Mouse (Mus musculus): Measurements from ENCODE around the gene Lrrfip1. TPM values are rescaled to one million over a fixed set of nuclear protein-coding genes. Genes with fewer than 3 reads are reported as not detected.

Gene Lrrfip1
- total RNA-seq, 2 experiments from 2014 or later: 42.7 to 57.2 TPM

GRCm38 (mm10) chr1:91023960-91024359 is 25.4 kb downstream of the Lrrfip1 start:
- DNase-seq: peak; percentile 47

DNA sequence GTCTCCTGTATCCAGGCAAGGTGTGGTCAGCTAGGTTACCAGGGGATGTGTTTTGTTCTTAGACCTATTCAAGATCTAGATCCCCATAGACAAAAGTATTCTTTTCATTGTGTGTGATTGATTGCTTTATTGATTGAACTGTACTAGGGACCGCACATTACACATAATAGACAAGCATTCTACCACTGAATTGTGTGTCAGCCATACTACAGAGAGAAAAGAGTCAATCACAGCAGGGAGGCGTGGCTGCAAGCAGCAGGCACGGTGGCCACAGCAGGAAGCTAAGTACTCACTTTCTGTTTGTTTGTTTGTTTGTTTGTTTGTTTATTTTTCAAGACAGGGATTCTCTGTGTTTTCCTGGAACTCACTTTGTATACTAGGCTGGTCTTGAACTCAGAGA is 25.9 kb downstream of the Lrrfip1 start:
- no peak for DNase-seq

GRCm38 (mm10) chr1:91026945-91027344 is 28.4 kb downstream of the Lrrfip1 start:
- DNase-seq: no peak

DNA sequence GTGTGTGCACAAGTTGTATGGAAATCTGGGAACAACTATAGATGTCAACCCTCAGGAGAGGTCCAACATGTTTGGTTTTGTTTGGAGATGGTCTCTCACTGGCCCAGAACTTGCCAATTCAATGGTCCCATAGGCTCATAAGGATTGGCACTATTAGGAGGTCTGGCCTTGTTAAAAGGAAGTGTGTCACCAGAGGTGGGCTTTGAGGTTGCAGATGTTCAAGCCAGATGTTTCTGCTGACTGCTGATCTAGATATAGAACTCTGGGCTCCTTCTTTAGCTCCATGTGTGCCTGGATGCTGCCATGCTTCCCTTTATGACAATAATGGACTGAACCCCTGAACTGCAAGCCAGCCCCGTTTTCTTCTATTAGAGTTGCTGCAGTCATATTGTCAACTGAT is 31.8 kb downstream of the Lrrfip1 start:
- no peak for DNase-seq

GRCm38 (mm10) chr1:91031547-91031946 is 33.0 kb downstream of the Lrrfip1 start:
- DNase-seq: no peak

DNA sequence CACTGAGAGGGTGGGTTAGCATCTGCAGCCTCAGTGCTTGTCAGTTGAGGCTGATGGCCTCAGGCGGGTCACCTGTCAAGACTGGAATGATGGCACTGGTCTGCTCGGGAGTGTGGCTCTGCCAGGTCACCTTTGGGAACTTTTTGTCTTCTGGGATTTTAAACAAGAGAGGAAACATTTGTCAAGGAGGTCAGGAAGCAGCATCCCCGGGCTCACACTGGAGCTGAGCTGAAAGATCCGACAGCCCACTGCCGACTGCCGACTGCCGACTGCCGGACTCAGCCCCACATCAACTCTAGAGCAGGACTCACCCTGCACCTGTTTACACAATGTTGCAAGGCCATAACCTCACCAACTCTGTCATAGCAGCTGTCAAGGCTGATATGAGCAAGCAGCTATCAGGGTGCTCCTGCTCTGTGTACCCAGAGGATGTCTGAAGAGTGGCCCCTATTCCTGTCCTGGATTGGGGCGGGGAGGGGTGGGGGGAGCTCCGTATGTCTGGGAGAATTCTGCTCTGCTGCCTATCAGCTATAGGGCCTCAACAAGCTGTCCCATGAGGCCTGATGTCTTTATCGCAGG is 33.9 kb downstream of the Lrrfip1 start:
- DNase-seq: no peak

DNA sequence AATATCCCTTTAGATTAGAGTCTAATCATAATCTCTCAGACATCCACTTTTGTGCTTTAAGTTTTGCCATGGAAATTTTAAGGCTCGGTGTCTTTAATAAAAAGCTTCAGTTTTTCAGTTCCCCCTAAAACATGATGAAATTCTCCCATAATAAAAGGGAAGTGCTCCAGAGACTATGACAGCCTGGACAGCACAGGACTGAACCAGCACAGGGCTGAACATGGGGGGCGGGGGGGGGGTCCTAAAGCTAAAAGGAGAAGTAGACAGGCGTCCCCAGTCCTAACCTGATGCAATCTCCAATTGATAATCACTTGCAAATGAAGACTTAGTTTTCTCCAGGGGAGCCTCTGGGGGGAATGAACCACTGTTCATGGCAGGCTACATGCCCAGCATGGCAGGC is 36.0 kb downstream of the Lrrfip1 start:
- no peak for DNase-seq

GRCm38 (mm10) chr1:91035266-91035665 is 36.7 kb downstream of the Lrrfip1 start:
- no peak for DNase-seq

DNA sequence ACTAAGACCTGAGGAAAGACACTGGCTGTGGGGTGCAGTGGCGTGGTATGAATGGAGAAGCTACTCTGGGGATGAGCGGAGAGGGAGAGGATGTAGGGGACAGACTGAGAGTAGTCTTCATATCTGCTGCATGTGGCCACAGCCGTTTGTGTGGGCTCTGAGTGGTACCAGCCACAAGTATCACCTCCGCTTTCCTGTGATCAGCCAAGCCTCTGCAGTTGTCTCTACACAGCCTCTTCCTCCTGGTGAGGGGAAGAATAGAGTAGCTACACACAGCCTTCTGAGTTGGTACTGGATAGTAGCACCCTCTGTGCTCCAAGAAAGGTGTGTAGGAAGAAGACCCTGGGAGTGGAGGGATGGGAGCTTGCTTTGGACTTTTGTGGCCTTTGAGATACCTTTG is 38.7 kb downstream of the Lrrfip1 start:
- no peak for DNase-seq

DNA sequence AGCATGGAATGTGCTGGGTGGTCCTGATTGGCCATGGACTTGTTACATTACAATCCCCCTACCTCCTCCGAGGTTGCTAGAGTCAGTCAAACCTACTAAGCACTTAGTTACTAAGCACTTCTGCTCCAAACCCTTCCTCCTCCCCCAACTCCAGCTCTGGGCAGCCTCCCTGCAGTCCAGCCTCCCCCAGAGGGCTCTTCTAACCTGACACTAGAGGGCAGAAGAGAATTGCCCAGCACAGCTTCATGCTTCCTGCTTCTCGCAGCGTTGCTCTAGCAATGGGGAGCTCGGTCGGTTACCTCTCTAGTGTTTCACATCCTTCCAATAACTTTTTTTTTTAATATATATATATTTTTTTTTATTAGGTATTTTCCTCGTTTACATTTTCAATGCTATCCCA is 39.5 kb downstream of the Lrrfip1 start:
- peak; percentile 44 for DNase-seq

DNA sequence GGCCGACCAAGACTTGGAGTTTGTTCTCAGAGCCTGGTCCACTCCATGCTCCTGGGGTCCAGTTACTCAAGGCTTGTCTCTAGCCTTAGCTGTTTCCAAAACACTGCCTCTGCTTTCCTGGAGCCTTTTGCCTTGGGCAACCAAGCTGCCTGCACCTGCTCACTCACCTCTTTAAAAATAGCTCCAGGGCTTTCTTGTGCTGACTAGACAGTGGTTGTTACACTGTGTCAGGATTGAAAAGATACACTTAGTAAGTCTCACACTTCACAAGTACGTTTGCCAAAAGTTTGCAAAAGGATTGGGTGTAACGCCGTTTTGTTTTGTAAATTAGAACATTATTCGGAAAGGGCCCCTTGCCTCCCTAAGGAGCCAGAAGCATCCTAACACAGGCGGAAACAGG is 40.0 kb downstream of the Lrrfip1 start:
- peak; percentile 2 for DNase-seq

DNA sequence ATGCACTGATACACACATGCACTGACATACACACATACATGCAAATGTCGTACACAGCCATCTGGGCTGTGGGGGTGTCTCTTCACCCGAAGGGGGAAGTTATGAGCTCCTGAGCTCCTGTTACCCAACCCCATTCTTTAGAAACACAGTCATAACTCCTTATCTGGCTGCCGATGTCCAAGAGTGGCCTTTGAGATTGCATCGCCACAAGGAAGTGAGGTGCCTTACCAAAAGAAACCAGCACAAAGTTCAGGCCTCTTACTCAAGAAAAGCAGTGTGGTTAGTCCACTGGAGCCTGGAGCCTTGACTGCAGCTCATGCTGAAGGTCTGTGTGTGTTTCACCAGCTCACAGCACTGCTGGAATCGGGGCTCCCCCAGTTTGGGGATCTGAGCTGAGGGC is 43.1 kb downstream of the Lrrfip1 start:
- no peak for DNase-seq

GRCm38 (mm10) chr1:91043191-91043590 is 44.7 kb downstream of the Lrrfip1 start:
- no peak for DNase-seq

GRCm38 (mm10) chr1:91044176-91044575 is 45.6 kb downstream of the Lrrfip1 start:
- no peak for DNase-seq

DNA sequence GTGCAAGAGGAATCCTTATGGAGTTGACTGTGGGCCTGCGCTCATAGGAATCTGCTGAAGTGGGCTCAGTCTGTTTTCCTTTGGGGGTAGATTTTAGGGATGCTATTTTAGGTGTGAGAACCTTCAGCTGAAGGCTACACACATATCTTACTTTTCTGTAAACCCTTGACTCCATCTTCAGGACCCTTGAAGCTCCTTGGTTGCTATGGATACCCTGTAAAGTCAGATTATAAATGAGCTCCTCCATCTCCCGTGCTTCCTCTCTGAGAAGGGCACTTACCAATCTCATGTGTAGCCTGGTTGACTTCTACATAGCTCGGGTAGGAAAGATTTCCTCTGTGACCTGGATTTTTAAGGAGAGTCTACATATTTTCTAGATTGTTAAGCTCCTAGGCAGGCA is 46.1 kb downstream of the Lrrfip1 start:
- no peak for DNase-seq

DNA sequence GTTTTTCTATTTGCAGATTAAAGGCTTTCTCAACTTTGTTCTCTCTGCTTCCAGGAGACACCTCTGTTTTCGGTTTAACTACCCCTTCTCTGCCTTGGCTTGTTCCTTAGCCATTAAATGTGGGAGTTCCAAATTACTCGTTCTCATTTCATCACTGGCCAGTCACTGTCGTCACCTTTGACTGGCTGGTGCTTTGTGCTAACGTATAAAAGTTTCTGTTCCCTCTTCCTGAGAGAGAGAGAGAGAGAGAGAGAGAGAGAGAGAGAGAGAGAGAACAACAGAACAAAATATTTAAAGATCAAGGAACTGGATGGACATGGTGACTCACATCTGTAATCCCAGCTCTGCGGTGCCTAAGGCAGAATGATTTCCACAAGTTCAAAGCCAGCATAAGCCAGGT is 47.7 kb downstream of the Lrrfip1 start:
- no peak for DNase-seq

GRCm38 (mm10) chr1:91049296-91049695 is 50.8 kb downstream of the Lrrfip1 start:
- no peak for DNase-seq

DNA sequence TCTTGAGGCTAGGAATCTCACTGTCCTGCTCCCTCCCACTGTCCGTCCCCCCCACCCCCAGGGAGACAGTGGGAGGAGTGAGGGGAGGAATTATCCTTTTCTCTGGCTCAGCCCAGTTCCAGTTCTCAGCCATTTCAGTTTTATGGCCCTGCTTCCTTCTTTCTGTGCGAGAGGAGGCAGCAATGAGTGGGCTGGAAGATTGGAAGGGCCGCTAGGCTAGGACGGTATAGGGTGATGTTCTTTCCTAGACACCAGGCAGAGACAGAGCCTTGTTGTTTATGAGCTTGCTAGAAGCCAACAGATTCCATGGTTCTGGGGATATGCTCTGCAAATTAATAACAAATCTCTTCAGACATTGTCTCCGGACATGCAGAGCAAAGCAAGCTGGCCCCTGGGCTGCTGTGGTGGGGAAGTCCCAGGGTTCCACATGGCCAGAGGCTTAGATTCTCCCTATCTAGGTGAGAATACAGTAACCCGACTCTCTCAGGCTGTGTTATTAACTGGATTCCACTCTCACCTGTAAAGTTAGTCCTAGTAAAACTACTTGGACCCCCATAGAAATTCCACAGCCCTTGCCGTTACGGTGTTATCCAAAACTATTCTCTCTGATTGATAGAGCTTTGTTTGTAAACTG is 53.0 kb downstream of the Lrrfip1 start:
- DNase-seq: peak; percentile 1

DNA sequence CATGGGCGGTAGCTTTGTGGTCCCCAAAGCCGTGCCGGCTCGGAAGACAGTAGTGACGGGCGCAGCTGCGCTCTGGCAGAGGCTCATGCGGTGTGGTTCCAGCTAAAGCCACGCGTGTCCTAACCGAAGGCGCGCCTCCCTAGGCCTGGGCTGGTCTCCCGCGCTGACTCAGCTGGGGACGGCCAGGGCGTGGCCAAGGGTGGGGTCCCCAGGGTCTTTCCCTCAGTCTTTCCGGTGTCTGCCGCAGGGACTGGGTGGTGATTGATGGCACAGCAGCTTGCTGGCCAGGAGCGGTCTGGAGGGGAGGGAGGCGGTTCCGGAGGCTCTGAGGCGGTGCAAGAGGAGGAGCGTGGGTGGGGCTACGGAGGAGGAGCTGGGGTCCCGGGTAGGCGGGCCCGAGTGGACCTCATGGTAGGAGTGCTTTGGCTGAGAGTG is 54.2 kb downstream of the Lrrfip1 start:
- DNase-seq: peak; percentile 96

DNA sequence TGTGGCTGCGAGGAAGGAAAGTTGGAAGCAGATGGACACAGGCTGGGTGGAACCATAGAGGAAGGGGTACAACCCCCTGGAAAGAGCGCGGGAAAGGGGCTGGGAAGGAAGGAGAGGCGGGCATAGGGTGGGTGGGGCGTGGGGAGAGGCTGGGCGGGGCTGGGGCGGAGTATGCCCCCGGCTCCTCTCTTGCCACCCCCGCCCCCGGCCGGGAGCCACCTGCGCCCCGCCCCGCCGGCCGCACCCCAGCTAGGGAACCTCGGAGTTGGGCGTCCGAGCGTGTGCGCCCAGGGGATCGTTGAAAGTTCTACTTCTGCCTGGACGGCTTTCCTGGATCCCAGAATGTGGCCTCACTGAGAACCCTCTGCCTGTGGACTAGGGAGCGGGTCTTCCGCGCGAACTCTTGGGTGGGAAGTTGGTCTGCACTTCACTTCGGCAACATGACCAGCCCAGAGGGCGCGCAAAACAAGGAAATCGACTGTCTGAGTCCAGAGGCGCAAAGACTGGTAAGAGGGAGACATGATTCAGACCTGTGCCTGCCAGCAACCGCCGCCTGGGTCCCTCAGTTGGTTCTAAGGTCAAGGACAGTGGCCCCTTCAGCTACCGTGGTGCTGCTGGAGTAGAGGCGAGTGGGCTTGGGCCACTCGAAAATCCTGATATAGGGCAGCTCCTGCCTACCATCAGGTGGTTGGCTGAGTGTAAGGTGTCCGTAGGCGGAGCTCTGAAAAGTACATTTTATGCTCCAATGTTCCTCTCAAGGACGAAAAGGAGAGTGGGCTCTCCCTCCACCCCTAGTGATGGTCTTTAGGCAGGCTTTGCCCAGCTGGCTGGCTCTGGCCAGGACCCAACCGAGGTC is 54.9 kb downstream of the Lrrfip1 start:
- peak; percentile 86 for DNase-seq

GRCm38 (mm10) chr1:91054074-91054471 is 55.5 kb downstream of the Lrrfip1 start:
- no peak for DNase-seq

DNA sequence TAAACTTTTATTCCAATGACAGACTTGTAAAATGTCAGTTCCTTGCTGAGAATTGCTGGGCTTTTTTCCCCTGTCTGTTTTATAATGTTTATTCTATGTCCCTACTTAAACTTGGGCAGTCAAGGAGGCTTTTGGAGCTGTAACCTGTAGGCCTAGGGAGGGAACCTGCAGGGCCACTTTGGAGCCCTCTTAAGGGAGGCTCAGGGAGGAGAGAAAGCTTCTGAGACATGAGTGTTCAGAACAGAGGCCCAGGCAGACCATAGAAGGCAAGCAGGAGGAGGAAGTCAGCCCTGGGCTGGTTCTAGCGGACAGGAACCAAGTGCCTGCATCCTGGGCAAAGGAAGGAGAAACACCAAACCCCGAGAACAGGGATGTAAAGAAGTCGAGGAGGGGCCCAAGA is 56.3 kb downstream of the Lrrfip1 start:
- DNase-seq: no peak

DNA sequence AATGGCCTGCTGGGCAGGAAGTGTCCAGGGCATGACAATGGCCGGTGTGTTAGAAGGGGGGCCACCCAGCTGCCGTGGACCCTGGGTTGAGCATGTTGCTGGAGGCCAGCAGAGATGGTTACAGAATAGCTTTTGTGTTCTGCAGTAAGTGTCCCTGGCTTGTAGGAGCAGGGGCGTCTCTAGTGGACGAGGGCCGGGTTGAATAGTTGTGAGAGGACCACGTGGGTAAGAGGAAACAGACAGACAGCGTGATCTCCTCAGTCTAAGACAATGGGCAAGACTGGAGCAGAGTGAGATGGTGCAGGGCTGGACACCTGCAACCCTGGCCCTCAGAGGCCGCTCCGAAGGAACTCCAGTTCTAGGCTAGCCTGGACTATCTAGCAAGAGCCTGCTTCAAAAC is 57.2 kb downstream of the Lrrfip1 start:
- no peak for DNase-seq

DNA sequence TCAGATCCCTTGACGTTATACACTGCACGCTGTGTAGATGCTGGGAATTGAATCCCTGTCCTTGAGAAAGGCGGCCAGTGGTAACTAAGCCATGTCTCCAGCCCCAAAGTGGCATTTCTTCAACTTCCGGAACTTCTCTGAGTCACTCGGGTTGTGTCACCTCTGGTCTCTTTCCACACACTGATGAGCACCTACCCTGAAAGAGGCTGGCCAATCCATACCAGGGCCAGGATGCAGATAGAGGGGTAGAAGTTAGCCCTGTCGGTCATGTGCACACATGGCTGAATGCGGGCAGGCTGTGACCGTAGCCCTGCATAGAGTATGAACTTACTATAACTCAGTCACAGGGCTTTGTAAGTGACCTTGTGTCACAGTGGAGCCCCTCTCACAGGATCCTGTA is 57.9 kb downstream of the Lrrfip1 start:
- peak; percentile 50 for DNase-seq

Measured in adrenal gland, postnatal 10 days (tissue).